Mouse (Mus musculus) embryo, embryonic 9.5 days (tissue): Measurements from ENCODE around the gene Agl.
"Not testable (repeated sequence)": the region's sequence is repeated elsewhere in the genome, so short reads cannot be mapped to it uniquely, and the experiment has no call there.

ENCODE experiments used
- DNase-seq: peaks from one replicate; pipeline ENCODE4 v3.0.0-alpha.2; 2017; ENCODE audit errors: extremely low spot score

Gene Agl

GRCm38 (mm10) chr3:116747648-116748047, 60.3 kb downstream of the Agl start:
- DNase-seq: not testable (repeated sequence)

DNA sequence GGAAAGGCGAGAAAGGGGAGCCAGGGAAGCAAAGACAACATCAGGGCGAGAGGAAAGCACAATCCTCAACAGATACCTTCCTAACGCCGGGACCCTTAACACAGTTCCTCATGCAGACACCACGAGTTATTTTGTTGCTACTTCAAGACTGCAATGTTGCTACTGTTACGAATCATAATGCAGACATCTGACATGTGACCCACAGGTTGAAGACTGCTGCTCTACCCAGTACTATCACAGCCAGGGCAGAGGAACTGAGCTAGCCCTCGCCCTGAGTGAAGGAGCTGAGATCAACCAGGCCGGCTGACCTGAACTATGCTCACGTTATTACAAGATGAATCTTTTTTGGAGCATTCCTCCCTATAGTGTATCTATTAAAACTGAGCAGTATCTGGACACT, 67.0 kb downstream of the Agl start:
- no peak for DNase-seq

DNA sequence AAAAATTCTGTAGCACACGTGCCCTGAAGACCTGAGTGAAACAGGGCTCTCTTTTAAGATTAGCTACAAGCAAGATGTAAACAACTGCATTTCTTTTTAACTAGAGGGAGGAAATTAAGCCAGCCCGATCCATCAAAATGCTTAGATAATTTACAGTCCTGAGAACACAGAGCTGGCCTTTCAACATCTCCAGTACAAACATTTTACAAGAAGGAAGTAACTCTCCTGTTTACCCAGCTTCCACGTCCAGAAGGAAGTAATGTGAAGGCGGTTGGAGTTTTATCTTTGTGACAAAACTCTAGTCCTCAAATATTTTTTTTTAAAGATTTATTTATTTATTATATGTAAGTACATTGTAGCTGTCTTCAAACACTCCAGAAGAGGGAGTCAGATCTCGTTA, 67.9 kb downstream of the Agl start:
- no peak for DNase-seq

DNA sequence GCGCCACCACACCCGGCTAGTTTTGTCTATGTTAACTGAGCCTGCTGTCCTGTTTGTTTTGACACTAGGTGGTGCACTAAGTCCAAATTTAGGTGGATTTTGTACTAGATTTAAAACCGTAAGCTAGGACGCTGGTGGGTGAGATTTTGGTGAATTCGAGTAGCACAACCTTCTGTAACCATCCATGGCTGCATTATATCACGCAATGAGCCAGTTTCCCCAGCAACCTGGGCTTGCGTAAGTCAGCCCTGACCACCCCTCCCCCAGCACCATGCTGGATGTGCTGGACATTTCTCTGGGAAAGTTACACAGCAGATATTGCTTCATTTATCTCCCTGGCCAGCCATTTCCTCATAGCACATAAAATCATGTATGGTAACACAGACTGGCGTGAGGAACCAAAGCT, 70.6 kb downstream of the Agl start:
- DNase-seq: no peak

DNA sequence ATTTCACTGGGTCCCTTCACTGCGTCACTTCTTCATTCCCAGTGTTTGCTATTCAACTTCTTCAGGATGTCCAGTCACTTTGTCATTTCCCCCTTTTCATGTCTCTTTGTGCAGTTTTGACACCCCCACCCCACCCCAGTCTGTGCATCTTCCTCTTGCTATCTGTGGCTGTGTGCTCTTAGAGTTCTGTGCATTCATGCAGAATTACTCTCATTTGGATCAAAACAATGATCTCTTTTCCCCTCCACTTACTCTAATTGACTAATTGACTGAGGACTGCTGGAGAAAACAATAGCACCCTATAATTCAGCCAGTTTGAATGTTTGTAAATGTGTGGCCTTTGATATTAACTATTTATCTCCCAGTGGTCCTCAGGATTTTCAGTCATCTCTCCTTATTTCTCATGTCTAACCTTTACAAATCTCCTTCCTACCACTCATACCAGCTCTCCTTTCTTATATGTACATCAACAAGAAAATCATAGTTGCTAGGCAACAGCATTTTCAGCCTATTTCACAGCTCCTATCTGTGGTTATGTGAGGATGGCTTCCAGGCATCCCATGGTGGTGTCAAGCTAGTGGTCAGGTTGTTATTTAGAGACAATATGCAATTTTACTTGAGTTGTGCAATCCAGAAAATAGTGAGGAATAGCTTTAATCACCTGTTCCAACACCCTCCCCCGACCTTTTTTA, 78.3 kb downstream of the Agl start:
- no peak for DNase-seq

- DNase-seq: no peak
Measured at GRCm38 (mm10) chr3:116726807-116727206, 81.2 kb downstream of the Agl start.

DNA sequence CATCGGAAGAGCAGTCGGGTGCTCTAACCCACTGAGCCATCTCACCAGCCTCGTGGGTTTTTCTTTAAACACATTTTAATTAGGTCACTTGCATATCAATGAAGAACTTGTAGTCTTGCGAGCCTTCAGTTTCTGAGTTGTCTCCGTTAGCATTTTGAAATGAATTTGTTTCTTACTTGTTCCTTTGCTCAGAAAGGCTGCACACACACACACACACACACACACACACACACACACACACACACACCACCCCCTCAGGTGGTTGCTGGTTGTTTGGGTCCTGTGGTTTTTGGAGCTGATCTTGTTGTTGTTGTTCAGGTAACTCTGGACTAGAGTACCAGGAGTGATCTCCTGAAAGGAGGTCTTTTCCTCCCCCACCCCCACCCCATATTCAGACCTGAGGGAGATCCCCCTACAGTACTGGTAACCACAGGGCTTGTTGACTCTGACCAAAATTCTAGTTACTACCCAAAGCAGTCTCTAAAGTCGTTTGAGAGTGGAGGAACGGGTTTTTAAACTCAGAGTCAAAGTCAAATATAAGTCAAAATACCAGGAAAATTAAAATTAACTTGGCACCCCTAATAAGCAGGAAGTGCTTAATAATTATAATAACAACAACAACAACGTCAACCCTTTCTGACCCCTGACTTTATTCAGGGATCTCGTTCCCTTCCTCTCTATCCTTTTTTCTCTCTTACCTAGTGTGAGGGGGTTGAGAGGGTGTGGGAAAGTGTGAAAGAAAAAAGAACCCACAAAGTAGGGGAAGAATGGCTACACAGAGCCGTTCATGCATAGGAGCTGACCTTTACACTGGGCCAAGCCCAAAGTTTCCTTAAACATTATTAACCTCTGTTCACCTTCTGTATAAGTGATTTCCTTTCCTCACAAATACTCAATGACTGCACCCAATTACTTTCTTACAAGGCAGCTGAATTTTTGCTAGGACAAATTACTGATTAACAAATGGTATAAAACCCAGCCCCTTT, 84.2 kb downstream of the Agl start:
- no peak for DNase-seq

DNA sequence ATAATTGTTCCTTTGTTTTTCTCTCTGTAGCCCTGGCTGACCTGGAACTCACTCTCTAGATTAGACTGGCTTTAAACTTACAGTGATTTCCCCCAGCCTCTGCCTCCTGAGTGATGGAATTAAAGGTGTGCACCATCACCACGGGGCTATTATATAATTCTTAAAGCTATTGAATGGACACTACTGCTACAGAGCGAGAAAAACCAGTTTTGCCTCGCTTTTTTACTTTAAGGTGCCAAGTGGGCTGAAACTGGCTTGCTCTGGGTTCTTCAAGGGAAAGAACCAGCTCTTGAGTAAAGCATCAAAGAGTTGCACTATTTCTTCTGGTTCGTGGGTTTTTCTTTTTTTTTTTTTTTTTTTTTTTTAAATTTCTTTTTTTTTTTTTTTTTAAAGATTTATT, 85.0 kb downstream of the Agl start:
- DNase-seq: no peak

- no peak for DNase-seq
Measured at GRCm38 (mm10) chr3:116718951-116719350, 89.0 kb downstream of the Agl start.

DNA sequence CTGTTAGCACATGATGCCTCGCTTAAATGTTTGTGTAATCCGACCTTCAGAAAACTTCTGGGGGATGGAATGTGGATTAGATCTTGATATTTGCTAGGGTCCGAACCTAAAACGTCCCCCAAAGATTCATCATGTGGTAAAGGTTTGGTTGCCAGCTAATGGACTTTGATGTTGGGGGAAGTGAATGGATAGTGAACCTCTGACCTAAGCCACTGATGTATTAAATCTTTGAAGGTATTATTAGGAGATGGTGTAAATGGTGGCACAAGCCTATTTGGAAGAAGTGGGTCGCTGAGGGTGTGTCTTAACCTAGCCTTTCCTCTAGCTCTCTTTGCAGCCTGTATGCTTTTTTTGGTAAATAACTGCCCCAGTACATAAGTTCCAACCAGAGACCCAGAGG, 94.9 kb downstream of the Agl start:
- no peak for DNase-seq

DNA sequence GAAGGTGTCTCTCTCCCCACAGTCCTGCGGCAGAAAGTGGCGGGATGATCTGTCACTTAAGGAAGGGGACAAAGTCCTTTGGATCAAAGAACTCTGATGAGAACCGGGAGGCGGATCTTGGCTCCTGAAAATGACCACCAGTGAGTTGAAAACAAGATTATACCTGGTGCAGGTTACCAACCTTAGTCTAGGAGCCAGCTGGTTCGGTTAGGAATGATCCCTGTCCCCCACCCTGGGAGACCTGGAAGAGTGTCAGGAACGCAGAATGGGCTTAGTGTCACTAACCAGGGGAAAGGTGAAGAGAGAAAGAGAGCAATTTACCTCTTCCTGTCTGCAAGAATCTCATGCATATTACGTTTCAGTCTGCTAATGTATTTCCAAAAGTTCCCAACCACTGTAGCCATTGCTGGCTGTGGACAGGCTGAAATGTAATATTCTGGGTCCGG, 95.5 kb downstream of the Agl start, which contains the start of gene Slc35a3:
Gene Slc35a3 (minus strand): TSS at position 396 of the 446 bp plus-strand sequence.
- no peak for DNase-seq

GRCm38 (mm10) chr3:116711624-116712435, 96.1 kb downstream of the Agl start:
- DNase-seq: peak; percentile 78

- no peak for DNase-seq
Measured at GRCm38 (mm10) chr3:116710941-116711340, 97.0 kb downstream of the Agl start.

GRCm38 (mm10) chr3:116705637-116706204, 102.2 kb downstream of the Agl start:
- no peak for DNase-seq

DNA sequence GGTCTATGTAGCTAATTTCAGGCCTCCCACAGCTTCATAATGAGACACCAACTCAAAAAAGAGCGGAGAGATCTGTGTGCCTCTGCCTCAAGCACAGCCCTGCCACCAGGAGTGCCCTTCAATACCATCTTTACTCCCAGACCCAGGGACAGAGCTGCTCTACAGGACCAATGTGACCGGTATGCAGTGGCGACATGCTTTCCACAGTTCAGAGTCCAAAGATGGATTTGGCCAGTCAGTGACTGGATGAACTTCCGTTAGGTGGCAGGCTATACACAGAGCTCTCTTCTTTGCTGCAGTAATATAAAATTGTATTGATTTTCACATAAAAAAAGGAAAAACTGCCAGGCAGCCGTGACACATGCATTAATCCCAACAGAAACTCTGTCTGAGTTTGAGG, 104.1 kb downstream of the Agl start:
- no peak for DNase-seq

DNA sequence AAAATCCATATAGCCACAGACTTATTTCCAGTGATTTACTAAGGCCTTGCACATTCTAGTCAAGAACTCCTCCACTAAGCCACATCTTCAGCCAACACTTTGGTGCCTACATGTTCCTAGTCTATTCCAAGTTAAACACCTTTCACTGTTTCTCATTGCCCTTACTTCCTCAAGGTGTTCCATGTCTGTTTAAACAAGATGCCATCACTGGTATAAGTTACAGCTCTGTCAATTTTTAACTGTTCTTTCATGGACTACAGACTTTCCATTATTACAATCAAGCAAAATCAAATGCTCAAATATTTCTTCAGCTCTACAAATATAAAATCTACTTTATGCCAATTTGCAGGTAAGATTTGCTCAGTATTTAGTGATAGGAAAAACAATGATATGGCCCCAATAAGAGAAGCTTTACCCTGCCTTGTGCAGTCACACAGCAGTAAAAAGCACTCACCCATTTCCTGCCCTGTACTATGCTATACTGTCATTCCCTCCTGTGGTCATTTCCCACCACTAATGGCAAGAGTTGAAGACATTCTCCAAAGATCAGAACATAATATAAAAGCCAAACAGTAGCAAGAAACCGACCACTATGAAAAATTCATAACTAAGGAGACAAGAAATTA, 105.2 kb downstream of the Agl start:
- DNase-seq: no peak

- no peak for DNase-seq
Measured at GRCm38 (mm10) chr3:116701601-116702000, 106.4 kb downstream of the Agl start.

DNA sequence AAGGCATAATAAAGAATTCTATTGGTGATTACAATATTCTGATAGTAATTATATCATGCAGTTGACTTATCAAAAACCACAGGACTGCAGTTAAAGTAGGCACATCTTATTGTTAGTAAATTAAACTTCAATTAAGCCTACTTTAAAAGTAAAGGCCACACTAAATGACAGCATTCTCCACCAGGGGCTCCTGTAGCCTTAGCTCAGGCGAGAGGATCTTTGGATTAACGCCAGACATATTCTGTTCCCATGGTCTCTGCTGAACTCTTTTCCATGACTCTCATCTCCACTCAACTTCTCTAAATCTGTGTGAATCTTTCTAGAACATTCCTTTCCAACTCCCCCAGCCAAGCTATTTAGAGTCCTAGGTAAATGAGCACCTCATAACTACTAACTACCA, 109.2 kb downstream of the Agl start:
- DNase-seq: no peak

DNA sequence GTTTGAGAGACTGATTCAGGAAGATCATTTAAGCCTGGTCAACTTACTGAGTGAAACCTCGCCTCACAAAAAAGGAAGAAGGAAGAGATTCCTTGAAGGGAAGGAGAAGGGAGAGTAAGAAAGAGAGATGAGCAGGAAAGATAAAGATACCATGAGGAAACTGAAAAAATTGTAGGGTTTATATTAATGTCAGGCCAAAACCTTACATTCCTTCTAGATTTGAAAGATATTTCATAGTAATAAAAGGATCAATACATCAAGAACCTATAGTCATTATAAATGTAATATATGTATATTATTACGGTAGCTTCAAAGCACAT, 112.3 kb downstream of the Agl start:
- DNase-seq: no peak

- no peak for DNase-seq
Measured at GRCm38 (mm10) chr3:116694955-116695665, 112.9 kb downstream of the Agl start.

- no peak for DNase-seq
Measured at GRCm38 (mm10) chr3:116694312-116694711, 113.7 kb downstream of the Agl start.
